Mouse (Mus musculus): ENCODE measurements around the gene Tjp3.
"Not testable (repeated sequence)": the region's sequence is repeated elsewhere in the genome, so short reads cannot be mapped to it uniquely, and the experiment has no call there.

Tjp3 gene

GRCm38 (mm10) chr10:81229735-81230437 is 61.5 kb downstream of the Tjp3 start:
- peak; percentile 70 for DNase-seq

- not testable (repeated sequence) for DNase-seq
Observed at GRCm38 (mm10) chr10:81223731-81224130, 67.7 kb downstream of the Tjp3 start.
